Mouse (Mus musculus) brain, embryonic 14.5 days (tissue): Measurements from ENCODE around the gene Prdm1. TPM values are rescaled to one million over a fixed set of nuclear protein-coding genes. Genes with fewer than 3 reads are reported as not detected.

Experiments
- DNase-seq: peaks from one replicate; pipeline ENCODE4 v3.0.0-alpha.2; 2011; ENCODE audit warnings: low read depth
- CTCF ChIP-seq: fragments of 200-500 bp; IDR thresholded peaks from 2 replicates; pipeline ENCODE4 v1.5.1; 2012; ENCODE audit warnings: inconsistent platforms, mild to moderate bottlenecking, moderate library complexity, borderline replicate concordance; ENCODE audit not compliant: insufficient read depth, insufficient read length; ENCODE audit errors: extremely low read depth
- POLR2A ChIP-seq: fragments of 200-500 bp; IDR thresholded peaks from 2 replicates; pipeline ENCODE4 v1.6.1; 2012; ENCODE audit warnings: mild to moderate bottlenecking, inconsistent platforms, borderline replicate concordance; ENCODE audit not compliant: poor library complexity, insufficient read depth, insufficient read length, severe bottlenecking; ENCODE audit errors: extremely low read depth
- polyA plus RNA-seq: library from polyadenylated mRNA; depleted of rRNA; stranded (reverse); fragments of >200 nt; gene quantifications from 2 replicates; pipeline ENCODE4 v1.2.3, GENCODE M21; 2012; rRNA removed

Gene Prdm1
- 0.73 and 0.90 TPM in 2 replicates for polyA plus RNA-seq

DNA sequence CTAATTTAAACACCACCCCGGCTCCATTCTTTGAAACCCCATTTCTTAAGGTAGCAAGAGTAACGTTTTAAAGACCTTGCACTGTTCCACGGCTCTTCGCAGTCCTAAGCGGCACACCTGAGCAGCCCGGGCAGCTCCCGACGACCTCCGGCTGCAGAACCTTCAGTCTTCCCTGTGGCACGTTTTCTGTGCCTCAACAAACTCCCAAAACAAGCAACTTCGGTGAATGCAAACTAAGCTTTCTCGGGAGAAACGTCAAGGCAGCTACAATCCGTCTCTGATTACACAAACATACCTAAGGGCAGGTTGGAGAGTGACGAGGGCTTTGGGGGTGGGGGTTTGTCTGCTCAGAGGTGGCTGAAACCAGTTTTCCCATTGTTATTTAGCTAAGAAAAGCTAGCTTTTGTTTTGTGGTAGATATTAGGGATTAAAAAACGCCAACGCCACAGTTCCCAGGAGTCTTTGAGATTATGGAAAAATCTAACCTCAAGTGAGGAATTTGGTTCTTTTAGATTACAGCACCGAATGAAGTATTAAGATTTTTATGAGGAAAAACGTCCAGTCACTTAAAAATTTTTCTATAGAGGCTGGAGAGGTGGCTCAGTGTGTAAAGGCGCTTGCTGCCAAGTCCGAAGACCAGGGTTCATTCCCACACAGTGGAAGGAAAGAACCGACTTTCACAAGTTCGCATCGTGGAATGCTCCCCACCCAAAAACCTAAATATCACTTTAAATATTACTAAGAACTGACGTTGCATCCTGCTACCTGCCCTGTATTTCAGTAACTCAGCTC lies at the start of gene Prdm1:
Prdm1 (minus strand) TSS at position 211 of the 792 bp plus-strand sequence.
- peak; percentile 32 for DNase-seq

DNA sequence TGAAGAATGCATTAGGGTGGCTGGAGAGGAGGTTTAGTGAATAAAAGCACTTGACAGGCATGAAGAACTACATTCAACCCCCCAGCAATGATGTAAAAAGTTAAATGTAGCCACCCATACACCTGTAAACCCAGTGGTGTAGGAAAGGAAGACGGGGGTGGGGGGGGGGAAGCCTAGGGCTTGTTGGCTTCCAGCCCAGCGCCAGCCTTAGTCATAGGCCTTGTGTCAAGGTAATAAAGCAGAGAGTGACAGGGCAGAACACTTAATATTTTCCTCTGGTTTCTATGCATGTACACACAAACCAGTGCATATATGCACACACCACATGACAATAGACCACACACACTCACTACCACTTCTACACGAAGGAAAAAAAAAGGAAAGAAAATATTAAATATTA lies 37.7 kb upstream of the Prdm1 start:
- no peak for DNase-seq
- TF ChIP-seq POLR2A (no peak), CTCF (no peak)

More for the DNA sequence above, at the start of gene Prdm1:
- no peak for TF ChIP-seq POLR2A
- TF ChIP-seq CTCF, result no peak

DNA sequence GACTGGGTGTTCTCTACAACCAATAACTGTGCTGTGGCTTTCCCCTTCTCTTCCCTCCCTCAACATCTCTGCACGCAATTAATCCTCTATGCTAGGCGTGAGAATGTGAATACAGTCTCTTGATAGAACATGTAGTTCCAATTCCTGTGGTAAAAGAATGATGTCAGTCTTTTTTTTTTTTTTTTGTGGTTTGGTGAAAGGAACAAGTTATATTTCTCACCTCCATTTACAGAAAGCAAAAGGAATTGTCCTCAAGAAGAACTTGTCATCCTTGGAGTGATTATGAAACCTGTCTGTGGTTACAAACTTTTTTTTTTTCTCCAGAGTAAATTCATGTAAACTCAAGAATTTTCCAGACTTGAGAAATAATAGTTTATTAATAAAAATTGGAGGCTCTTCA lies 36.8 kb upstream of the Prdm1 start:
- DNase-seq, result no peak
- TF ChIP-seq CTCF (no peak), POLR2A (no peak)

DNA sequence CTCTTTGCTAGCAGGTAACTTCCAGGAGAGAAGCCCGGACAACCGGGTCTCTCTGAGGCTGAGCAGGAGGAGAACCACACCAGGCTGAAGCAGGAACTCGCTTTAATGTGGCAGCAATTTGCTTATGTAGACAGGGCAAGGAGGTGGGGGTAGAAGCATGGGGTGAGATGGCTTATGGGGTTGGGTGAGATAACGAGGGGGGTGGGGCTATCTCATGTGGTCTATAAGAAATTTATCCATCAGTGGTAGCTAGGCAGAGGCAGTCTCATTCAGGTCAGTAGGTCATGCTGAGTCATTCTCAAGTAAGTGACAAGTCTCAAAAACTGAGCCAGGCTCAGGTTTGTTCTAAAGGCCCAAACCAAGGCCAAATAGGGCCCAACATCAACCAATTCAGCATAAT lies 28.5 kb upstream of the Prdm1 start:
- no peak for TF ChIP-seq POLR2A
- no peak for DNase-seq

DNA sequence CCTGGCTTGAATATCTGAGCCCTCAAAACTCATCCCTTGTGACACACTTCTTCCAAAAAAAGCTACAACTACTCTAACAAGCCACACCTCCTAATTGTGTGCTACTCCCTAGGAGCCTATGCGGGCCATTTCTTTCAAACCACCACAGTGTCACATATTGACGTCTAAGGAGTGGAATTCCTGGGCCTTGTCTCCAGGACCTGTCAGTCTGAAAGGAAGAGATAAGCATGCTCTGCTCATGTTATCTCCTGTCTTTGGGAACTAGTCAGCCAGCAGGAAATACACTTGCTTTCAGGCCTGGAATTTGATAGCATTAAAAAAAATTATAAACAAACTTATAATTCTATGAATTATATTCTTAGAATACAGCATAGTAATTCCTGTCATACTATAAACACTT lies 27.0 kb upstream of the Prdm1 start:
- no peak for TF ChIP-seq POLR2A
- TF ChIP-seq CTCF, result no peak
- no peak for DNase-seq

DNA sequence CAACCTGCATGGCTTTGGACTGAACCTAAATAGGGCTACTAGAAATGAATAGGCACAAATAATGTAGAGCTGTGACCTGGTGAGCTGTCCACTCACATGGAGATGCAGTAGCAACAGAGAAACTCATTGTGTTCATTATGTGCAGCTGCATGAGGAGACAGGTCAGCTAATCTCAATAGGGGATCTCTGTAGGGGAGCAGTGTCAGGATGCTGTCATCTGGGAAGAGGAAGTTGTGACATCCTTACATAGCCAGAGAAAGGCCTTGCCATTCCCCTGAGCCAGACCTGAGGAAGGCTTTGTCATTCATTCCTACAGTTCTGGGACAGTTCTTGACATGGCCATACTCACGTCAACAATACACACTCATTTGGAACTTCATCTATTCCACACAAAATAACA lies 25.3 kb upstream of the Prdm1 start:
- no peak for DNase-seq
- TF ChIP-seq POLR2A, result no peak
- TF ChIP-seq CTCF, result no peak

DNA sequence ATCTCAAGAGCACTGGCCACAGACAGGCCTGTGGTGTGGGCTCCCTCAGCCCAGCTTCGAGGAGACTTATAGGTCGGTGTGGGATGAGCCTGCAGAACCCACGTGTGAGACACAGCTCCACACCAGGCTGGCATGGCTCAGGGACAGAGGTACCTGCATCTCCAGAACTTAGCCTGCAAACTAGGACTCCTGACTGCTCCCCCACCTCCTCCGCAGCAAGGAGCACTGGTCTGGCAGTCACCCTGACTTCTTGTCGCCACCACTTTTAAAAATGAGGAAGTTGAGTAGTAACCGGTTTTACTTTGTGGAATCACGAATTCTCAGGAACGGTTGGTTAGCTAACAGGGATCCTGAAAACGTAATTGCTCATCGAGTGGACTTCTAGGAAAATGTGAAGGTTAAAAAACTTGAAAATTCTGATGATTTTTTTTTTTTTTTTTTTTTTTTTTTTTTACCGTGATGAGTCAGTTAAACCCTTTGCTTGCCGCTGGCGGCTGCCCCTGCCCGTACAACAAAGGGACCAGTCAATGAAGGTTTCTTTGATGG lies 10.8 kb upstream of the Prdm1 start:
- DNase-seq, result no peak
- TF ChIP-seq CTCF (no peak), POLR2A (no peak)

DNA sequence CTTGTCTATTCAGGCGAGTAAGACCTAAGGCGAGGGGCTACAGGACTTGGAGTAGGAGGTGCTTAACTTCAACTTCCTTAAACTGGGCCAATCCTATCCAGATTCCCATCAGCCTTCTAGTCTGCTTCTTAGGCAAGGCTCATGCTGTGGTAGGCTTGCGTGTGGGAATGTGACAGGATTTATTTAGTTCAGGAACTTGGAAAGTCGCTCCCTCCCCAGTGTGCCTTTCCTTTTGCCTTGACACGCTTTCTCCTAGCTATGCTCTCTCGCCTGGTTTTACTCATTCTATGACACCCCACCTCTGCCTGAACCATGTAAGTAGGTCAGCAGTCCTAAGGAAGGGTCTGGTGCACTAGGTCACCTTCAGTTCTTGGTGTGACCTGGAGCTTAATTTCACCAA lies 9.8 kb upstream of the Prdm1 start:
- no peak for DNase-seq
- TF ChIP-seq POLR2A, result no peak
- no peak for TF ChIP-seq CTCF

DNA sequence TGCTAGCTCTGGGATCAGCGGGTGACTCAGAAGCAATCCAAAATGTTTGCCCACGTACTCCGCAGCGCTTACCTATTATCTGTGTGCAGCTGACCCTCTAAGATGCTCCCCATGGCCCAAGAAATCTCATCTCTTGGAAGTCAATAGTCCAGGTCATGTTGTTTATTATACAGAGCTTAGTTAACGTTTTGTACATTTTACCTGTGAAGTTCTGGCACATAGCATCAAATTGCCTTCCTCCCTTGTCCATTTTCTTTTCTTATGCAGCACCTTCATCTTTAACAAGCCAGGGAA lies 1.7 kb upstream of the Prdm1 start:
- no peak for TF ChIP-seq CTCF
- TF ChIP-seq POLR2A, result no peak
- no peak for DNase-seq

DNA sequence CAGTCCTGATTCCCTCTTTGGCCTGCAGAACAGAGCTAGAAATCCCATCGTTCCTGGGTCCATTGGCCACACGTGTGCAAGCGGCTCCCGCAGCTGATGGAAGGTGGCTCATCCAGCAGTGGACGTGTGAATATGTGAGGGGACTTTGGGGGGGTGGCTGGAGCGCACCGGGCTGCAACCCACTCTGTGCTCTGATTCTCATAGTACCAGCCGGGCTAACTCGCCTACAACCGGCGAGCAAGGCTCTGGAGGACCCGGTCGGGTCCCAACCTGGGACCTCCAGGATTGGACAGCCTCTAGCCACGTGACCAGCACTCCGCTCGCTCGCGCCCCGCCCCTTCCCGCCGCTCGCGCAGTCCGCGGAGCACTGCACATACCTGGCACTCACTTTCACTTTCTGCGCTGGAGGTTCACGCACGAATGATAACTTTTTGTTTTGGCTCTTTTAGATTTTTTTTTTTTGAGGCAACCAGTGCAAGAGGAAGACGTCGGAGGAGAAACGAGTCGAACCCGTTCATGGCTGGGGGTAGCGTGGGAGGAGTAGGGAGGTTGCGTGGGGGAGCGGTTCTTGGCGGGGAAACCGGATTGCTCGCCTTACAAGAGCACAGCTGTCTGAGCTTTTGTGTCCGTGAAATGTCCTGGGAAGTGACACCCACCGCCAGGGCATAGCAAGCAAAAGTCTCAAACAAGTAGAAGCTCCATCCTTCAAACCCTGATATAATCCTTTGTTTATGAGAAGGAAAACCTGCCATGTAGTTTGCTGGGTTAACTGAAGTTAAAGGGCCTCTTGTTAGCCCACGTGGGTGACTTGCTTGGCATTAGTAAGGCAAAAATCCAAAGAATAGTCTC lies 1.1 kb upstream of the Prdm1 start:
- DNase-seq, result peak; percentile 94
- TF ChIP-seq CTCF (no peak), POLR2A (no peak)

DNA sequence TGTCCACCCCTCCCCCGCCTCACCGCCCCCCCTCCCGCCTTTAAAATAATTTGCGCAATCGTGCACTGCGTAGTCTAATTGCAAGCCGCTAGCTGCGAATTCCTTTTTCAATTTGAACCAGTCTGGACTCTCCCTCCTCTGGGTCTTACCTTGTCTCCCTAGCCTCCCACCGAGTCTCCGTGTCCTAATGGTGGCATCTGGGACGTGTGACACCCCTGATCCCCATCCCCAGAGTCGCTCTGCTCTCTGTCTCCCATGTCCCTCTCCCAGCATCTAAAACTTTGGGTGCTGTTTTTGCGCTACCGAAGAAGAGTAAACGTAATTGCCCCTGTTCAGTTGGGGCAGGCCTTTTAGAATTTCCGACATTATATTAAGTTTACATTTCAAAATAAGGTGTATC lies 650 bp downstream of the Prdm1 start:
- no peak for DNase-seq
- no peak for TF ChIP-seq POLR2A
- TF ChIP-seq CTCF, result no peak
